Mouse (Mus musculus) megakaryocyte, embryonic 14.5 days (primary cell): ENCODE data around the gene Nuf2. TPM values are rescaled to one million over a fixed set of nuclear protein-coding genes. Genes with fewer than 3 reads are reported as not detected.
A peak's percentile ranks its signal among the peaks of the same experiment; 100 is the strongest.
"Not testable (repeated sequence)": the region's sequence is repeated elsewhere in the genome, so short reads cannot be mapped to it uniquely, and the experiment has no call there.

ENCODE experiments used
- H3K27me3 ChIP-seq: replicated peaks from 2 replicates; pipeline ENCODE3; 2012; ENCODE audit warnings: inconsistent platforms
- H3K36me3 ChIP-seq: replicated peaks from 2 replicates; pipeline ENCODE3; 2012; ENCODE audit warnings: low read length, inconsistent platforms, mixed read lengths
- H3K4me1 ChIP-seq: 2 replicates; pipeline ENCODE4 v1.6.1; 2012; ENCODE audit warnings: inconsistent platforms
- H3K4me3 ChIP-seq: replicated peaks from 2 replicates; pipeline ENCODE3; 2012; ENCODE audit warnings: moderate library complexity, mild to moderate bottlenecking, inconsistent platforms
- H3K9me3 ChIP-seq: 2 replicates; pipeline ENCODE4 v1.6.1; 2012; ENCODE audit warnings: inconsistent platforms
- FLI1 ChIP-seq: IDR thresholded peaks from 2 replicates; pipeline ENCODE4 v1.6.1; 2012; ENCODE audit warnings: low read length, inconsistent platforms, mixed read lengths
- GATA1 ChIP-seq: IDR thresholded peaks from 3 replicates; pipeline ENCODE4 v1.6.1; 2012; ENCODE audit warnings: mixed read lengths, low read length, inconsistent platforms, borderline replicate concordance
- polyA plus RNA-seq: library from polyadenylated mRNA; stranded (reverse); fragments of >175 nt; gene quantifications from 2 replicates; pipeline ENCODE4 v1.2.3, GENCODE M21; 2012; ENCODE audit warnings: low replicate concordance; ENCODE audit not compliant: insufficient read depth

Gene Nuf2
- polyA plus RNA-seq, 1 experiment, result 3.1 TPM

GRCm38 (mm10) chr1:169526006-169526680, 5.1 kb downstream of the Nuf2 start:
- H3K4me3 ChIP-seq, result no peak overlapping the region
- H3K36me3 ChIP-seq, result peaks cover 61% of the 10 kb centered on the region

GRCm38 (mm10) chr1:169519337-169519736, 11.9 kb downstream of the Nuf2 start:
- H3K27me3 ChIP-seq, result no peaks in the 10 kb centered on the region
- no peaks in the 10 kb centered on the region for H3K9me3 ChIP-seq
- H3K36me3 ChIP-seq, result peaks cover 73% of the 10 kb centered on the region
- no peak for TF ChIP-seq FLI1
- peaks cover 11% of the 10 kb centered on the region for H3K4me1 ChIP-seq
- peak overlapping the region; percentile 43 for H3K4me3 ChIP-seq

More at GRCm38 (mm10) chr1:169526006-169526680, 5.1 kb downstream of the Nuf2 start:
- TF ChIP-seq GATA1, result no peak
- no peak for TF ChIP-seq FLI1
- Histone ChIP-seq H3K9me3 (no peaks in the 10 kb centered on the region), H3K4me1 (peaks cover 22% of the 10 kb centered on the region), H3K27me3 (no peaks in the 10 kb centered on the region)

- not testable (repeated sequence) for H3K9me3 ChIP-seq, H3K4me3 ChIP-seq, H3K27me3 ChIP-seq
- H3K36me3 ChIP-seq, result peaks cover 71% of the 10 kb centered on the region
- peaks cover 11% of the 10 kb centered on the region for H3K4me1 ChIP-seq
Measured at GRCm38 (mm10) chr1:169517899-169518517, 13.3 kb downstream of the Nuf2 start.

GRCm38 (mm10) chr1:169517376-169517892, 13.8 kb downstream of the Nuf2 start:
- peaks cover 11% of the 10 kb centered on the region for H3K4me1 ChIP-seq

GRCm38 (mm10) chr1:169506354-169506753, 24.9 kb downstream of the Nuf2 start:
- no peak for TF ChIP-seq FLI1
- TF ChIP-seq GATA1, result no peak
- Histone ChIP-seq H3K36me3 (peaks cover 88% of the 10 kb centered on the region), H3K9me3 (no peaks in the 10 kb centered on the region)

More at GRCm38 (mm10) chr1:169517376-169517892, 13.8 kb downstream of the Nuf2 start:
- Histone ChIP-seq H3K9me3 (no peaks in the 10 kb centered on the region), H3K27me3 (no peaks in the 10 kb centered on the region), H3K36me3 (peaks cover 69% of the 10 kb centered on the region), H3K4me3 (no peak overlapping the region)
- TF ChIP-seq GATA1, result no peak
- TF ChIP-seq FLI1, result no peak

GRCm38 (mm10) chr1:169502876-169503275, 28.4 kb downstream of the Nuf2 start:
- TF ChIP-seq FLI1, result no peak
- no peak for TF ChIP-seq GATA1
- Histone ChIP-seq H3K4me3 (no peak overlapping the region), H3K36me3 (peaks cover 90% of the 10 kb centered on the region), H3K4me1 (no peaks in the 10 kb centered on the region), H3K9me3 (no peaks in the 10 kb centered on the region), H3K27me3 (no peaks in the 10 kb centered on the region)

More at GRCm38 (mm10) chr1:169506354-169506753, 24.9 kb downstream of the Nuf2 start:
- Histone ChIP-seq H3K27me3 (no peaks in the 10 kb centered on the region), H3K4me1 (no peaks in the 10 kb centered on the region), H3K4me3 (no peak overlapping the region)

- no peak overlapping the region for H3K4me3 ChIP-seq
- peaks cover 29% of the 10 kb centered on the region for H3K36me3 ChIP-seq
- H3K4me1 ChIP-seq, result no peaks in the 10 kb centered on the region
- H3K9me3 ChIP-seq, result peaks cover 2% of the 10 kb centered on the region; the same call in 1 of the 2 replicates
- TF ChIP-seq FLI1, result no peak
- no peak for TF ChIP-seq GATA1
- H3K27me3 ChIP-seq, result no peaks in the 10 kb centered on the region
Measured at GRCm38 (mm10) chr1:169495621-169496020, 35.6 kb downstream of the Nuf2 start.

- no peaks in the 10 kb centered on the region for H3K4me1 ChIP-seq
- H3K36me3 ChIP-seq, result no peaks in the 10 kb centered on the region
- peaks cover 5% of the 10 kb centered on the region; the same call in 1 of the 2 replicates for H3K9me3 ChIP-seq
- no peak overlapping the region for H3K4me3 ChIP-seq
- TF ChIP-seq FLI1 (no peak), GATA1 (no peak)
- peaks cover 2% of the 10 kb centered on the region for H3K27me3 ChIP-seq
Measured at GRCm38 (mm10) chr1:169491561-169491960, 39.7 kb downstream of the Nuf2 start.

- H3K36me3 ChIP-seq, result no peaks in the 10 kb centered on the region
- TF ChIP-seq GATA1, result no peak
- no peak for TF ChIP-seq FLI1
- H3K27me3 ChIP-seq, result peaks cover 4% of the 10 kb centered on the region
- H3K4me3 ChIP-seq, result no peak overlapping the region
- H3K9me3 ChIP-seq, result peaks cover 1% of the 10 kb centered on the region; the same call in 1 of the 2 replicates
- 0 out of 2 replicates have a peak, but pooled peaks cover 3% of the 10 kb centered on the region for H3K4me1 ChIP-seq
Measured at GRCm38 (mm10) chr1:169485408-169485885, 45.8 kb downstream of the Nuf2 start.

- H3K4me1 ChIP-seq, result 0 out of 2 replicates have a peak, but pooled peaks cover 3% of the 10 kb centered on the region
- no peaks in the 10 kb centered on the region for H3K9me3 ChIP-seq
- H3K4me3 ChIP-seq, result no peak overlapping the region
- no peak for TF ChIP-seq FLI1
- no peak for TF ChIP-seq GATA1
- peaks cover 4% of the 10 kb centered on the region for H3K27me3 ChIP-seq
- H3K36me3 ChIP-seq, result no peaks in the 10 kb centered on the region
Measured at GRCm38 (mm10) chr1:169484565-169484964, 46.7 kb downstream of the Nuf2 start.
